Mouse (Mus musculus) hindbrain, embryonic 14.5 days (tissue): ENCODE measurements around the gene Dok3. TPM values are rescaled to one million over a fixed set of nuclear protein-coding genes. Genes with fewer than 3 reads are reported as not detected.
A peak's percentile ranks its signal among the peaks of the same experiment; 100 is the strongest.

Source experiments
- ATAC-seq: fragments of 200-750 bp; cut with Nextera tagmentation; 2 replicates; pipeline ENCODE4 v1.8.0; 2017; ENCODE audit warnings: moderate number of reproducible peaks, mild to moderate bottlenecking, moderate TSS enrichment, moderate library complexity; ENCODE audit not compliant: low FRiP score
- DNase-seq: peaks from one replicate; pipeline ENCODE4 v3.0.0-alpha.2; 2015; ENCODE audit warnings: low spot score
- H3K27ac ChIP-seq: fragments of 300-500 bp; sonication (generic); 2 replicates; pipeline ENCODE4 v1.5.1; 2014; ENCODE audit warnings: mild to moderate bottlenecking, moderate library complexity
- H3K27me3 ChIP-seq: fragments of 300-500 bp; sonication (generic); 2 replicates; pipeline ENCODE4 v1.6.1; 2014; ENCODE audit warnings: mild to moderate bottlenecking, low read length, mixed read lengths; ENCODE audit not compliant: control insufficient read depth, insufficient read depth
- H3K36me3 ChIP-seq: fragments of 300-500 bp; sonication (generic); replicated peaks from 2 replicates; pipeline ENCODE4 v1.6.1; 2014; ENCODE audit not compliant: control insufficient read depth, insufficient read depth
- H3K4me1 ChIP-seq: fragments of 300-500 bp; sonication (generic); replicated peaks from 2 replicates; pipeline ENCODE4 v1.6.1; 2014; ENCODE audit warnings: antibody characterized with exemption, low read length, mixed read lengths; ENCODE audit not compliant: control insufficient read depth, insufficient read depth
- H3K4me2 ChIP-seq: fragments of 300-500 bp; sonication (generic); replicated peaks from 2 replicates; pipeline ENCODE4 v1.6.1; 2014; ENCODE audit warnings: mild to moderate bottlenecking, moderate library complexity
- H3K4me3 ChIP-seq: fragments of 300-500 bp; sonication (generic); replicated peaks from 2 replicates; pipeline ENCODE4 v1.5.1; 2014; ENCODE audit warnings: mild to moderate bottlenecking, low read length
- H3K9ac ChIP-seq: fragments of 300-500 bp; sonication (generic); 2 replicates; pipeline ENCODE4 v1.6.1; 2014
- H3K9me3 ChIP-seq: fragments of 300-500 bp; sonication (generic); 2 replicates; pipeline ENCODE4 v1.6.1; 2016; ENCODE audit warnings: low read length; ENCODE audit not compliant: control insufficient read depth
- WGBS: fragments of 180-500 bp; shearing (Covaris S2); extraction: QIAGEN DNeasy Blood & Tissue Kit; methylation state at CpG from one replicate; pipeline ENCODE4 v1.1.7; 2014; 5-methylcytosine and 5-hydroxymethylcytosine counted together
- polyA plus RNA-seq: library from polyadenylated mRNA; unstranded; fragments of >200 nt; fragmentation: Nextera tagmentation; extraction: Ambion mirVana; gene quantifications from 2 replicates; pipeline ENCODE4 v1.2.1, GENCODE M21; 2014

The Dok3 gene
- polyA plus RNA-seq, 1 experiment from 2014 or later = 3.8 TPM

DNA sequence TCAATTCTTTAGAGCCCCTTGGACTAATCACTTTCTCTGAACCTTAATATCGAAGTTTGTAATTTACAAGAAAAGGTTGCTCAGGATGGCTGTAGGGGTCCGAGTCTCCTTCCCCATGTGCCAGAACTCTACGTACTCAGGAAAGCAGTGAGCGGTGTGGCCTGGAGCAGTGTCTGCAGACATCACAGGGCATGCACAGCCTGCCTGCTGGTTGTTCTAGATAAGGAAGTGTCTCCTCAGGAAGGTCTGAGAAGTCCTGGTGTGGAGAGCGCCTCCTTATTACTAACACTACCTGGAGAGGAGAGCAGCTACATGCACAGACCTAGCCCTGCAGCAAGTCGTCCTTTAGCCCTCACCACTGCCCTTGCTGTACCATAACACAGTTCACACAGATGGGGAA, 15.7 kb upstream of the Dok3 start:
- WGBS = 93% methylated on average over 6 of the region's 6 CpGs
- Histone ChIP-seq H3K4me3 (no peak overlapping the region), H3K9me3 (no peaks in the 10 kb centered on the region), H3K27me3 (no peaks in the 10 kb centered on the region), H3K4me2 (no peak overlapping the region), H3K9ac (no peak overlapping the region), H3K36me3 (peaks cover 100% of the 10 kb centered on the region), H3K4me1 (no peaks in the 10 kb centered on the region), H3K27ac (no peak overlapping the region)
- DNase-seq = no peak
- no peak for ATAC-seq

DNA sequence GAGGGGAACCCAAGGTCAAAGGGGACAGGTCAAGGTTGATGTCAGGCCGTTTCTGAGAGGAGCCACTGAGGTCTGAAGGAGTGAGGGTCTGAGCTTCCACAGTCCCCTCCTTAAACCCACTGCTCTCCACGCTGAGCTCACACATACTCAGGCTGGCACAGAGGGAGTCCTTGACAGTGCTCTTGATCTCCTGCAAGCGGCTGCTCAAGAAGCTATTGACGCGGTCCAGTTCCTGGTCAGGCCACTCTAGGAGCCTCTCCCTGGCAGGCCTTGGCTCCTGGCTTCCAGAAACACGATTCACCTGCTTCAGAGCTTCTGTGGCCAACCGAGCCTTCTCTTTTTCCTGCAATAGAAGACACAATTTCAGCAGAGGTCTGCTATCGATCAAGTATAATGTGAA, 14.4 kb upstream of the Dok3 start:
- Histone ChIP-seq H3K4me2 (no peak overlapping the region), H3K4me1 (no peaks in the 10 kb centered on the region), H3K36me3 (peaks cover 100% of the 10 kb centered on the region), H3K9me3 (no peaks in the 10 kb centered on the region), H3K4me3 (no peak overlapping the region), H3K9ac (no peak overlapping the region), H3K27me3 (no peaks in the 10 kb centered on the region), H3K27ac (no peak overlapping the region)
- DNase-seq (no peak), ATAC-seq (no peak)
- WGBS = 94% methylated on average over 8 of the region's 8 CpGs

DNA sequence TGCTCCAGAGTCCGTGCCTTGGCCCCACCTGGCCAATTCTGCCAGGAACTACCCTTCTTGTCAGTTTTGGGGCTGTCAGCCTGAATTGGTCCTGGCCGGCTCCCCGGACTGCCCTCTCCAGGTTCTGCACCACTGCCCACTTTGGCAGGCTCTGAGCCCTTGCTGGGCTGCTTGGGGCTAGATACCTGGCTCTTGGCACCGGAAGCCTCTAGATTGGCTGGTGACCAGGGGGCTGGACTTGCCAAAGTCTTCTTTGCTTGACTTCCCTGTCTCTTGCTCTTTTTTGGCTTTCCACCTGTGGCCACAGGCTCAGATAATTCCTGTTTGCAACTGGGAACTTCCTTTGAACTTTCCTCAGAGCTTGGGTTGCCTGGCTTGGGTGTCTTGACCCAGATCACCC, 13.8 kb upstream of the Dok3 start:
- no peaks in the 10 kb centered on the region for H3K27me3 ChIP-seq
- H3K4me3 ChIP-seq = no peak overlapping the region
- DNase-seq (no peak), ATAC-seq (no peak)
- no peaks in the 10 kb centered on the region for H3K9me3 ChIP-seq
- H3K9ac ChIP-seq = no peak overlapping the region
- WGBS = 98% methylated on average over 4 of the region's 4 CpGs
- H3K27ac ChIP-seq = no peak overlapping the region
- H3K4me1 ChIP-seq = no peaks in the 10 kb centered on the region
- H3K36me3 ChIP-seq = peaks cover 100% of the 10 kb centered on the region
- no peak overlapping the region for H3K4me2 ChIP-seq

DNA sequence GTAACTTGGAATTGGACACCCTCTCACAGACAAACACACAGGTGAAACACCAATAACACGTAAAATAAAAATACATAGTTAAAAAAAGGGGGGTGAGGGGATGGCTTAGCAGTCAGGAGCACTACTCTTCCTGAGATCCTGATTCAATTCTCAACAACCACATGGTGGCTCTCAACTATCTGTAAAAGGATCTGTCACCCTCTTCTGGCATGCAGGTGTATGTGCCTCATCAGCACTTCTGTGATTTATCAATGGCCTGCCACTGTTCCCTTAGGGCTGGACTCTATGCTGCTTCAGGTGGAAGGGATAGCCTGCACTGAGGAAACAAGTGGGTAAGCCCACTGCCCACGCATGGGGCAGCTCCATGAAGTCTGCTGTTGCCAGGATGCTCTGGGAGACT, 11.8 kb upstream of the Dok3 start:
- no peak overlapping the region for H3K4me3 ChIP-seq
- H3K36me3 ChIP-seq = peaks cover 86% of the 10 kb centered on the region
- H3K9ac ChIP-seq = no peak overlapping the region
- WGBS = 97% methylated on average over 2 of the region's 2 CpGs
- H3K4me1 ChIP-seq = no peaks in the 10 kb centered on the region
- no peak overlapping the region for H3K27ac ChIP-seq
- no peaks in the 10 kb centered on the region for H3K27me3 ChIP-seq
- H3K4me2 ChIP-seq = no peak overlapping the region
- H3K9me3 ChIP-seq = no peaks in the 10 kb centered on the region
- no peak for ATAC-seq
- no peak for DNase-seq

DNA sequence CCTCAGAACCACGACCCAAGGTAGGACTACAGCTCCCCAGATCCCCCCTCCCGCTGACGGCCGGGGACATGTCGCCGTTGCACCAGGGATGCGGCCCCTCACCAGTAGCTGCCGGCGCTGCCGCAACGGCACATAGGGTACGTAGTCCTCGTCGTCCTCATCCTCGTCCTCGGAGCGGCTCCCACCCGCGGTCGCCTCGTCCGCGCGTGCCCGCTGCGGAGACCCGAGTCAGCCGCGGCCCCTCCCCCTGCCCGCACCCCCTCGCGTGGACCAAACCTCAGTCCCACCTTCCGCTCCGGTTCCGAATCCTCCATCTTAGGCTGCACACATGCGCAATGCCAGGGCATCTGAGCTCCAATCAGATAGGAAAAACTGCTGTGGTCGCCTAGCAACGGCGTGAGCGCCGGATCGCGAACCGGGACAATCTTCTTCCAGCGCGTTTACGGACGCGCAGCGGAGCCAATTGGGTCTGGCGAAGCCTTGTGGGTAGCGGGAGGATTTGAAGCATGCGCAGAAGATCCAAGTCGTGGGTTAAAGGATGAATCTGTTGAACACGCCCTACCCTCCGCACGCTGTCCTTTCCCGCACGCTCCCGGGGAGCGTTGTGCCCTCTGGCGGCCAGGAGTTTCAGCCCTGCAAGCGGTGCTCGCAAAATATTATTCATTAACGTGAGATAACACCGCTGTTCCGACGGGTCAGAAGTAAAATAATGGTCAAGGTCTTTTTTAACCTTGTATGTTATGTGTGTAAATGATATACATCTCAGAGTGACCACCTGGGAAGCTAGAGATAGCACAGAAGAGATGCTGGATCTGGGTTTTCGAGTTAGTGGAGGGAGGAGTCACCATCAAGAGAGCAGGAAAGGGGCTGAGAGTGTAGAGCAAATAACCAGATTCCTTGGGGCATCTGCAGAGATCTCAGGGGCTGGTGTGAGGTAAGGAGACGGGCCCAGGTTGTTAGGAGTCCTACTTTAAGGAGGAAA, 7.4 kb upstream of the Dok3 start, which contains the start of gene Ddx41:
Gene Ddx41 (minus strand): TSS at position 465 of the 982 bp plus-strand sequence.
- Histone ChIP-seq H3K27ac (peak within 1 kb of the TSS; percentile 84), H3K4me3 (peak within 1 kb of the TSS; percentile 77), H3K4me2 (peak within 1 kb of the TSS; percentile 83), H3K36me3 (peaks cover 80% of the 10 kb centered on the region), H3K27me3 (no peaks in the 10 kb centered on the region), H3K4me1 (peaks cover 9% of the 10 kb centered on the region), H3K9me3 (no peaks in the 10 kb centered on the region), H3K9ac (peak within 1 kb of the TSS; percentile 86)
- under 1% methylated on average over 70 of the region's 70 CpGs for WGBS
- DNase-seq (peak; percentile 98), ATAC-seq (peak; percentile 97)

DNA sequence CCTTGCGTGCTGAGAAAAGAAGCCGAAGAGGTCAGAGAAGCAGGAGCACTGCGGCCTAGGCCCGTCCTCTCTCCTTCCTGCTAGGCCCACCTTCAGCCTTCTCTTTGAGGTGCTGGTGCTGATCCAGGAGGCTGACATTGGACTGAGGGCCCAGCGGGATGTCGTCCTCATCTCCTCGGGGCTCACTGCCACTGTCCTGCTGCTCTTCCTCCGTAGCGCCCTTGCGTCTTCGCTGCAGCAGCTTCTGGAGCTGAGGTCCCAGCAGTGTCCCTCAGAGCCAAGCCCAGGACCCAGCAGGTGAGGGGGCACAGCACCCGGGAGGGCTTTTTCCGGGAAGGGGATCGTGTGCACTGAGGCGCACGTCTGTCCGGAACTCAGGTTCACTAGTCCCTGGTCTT, 6.7 kb upstream of the Dok3 start:
- DNase-seq = no peak
- 21% methylated on average over 17 of the region's 17 CpGs for WGBS
- Histone ChIP-seq H3K27me3 (no peaks in the 10 kb centered on the region), H3K4me1 (peaks cover 9% of the 10 kb centered on the region), H3K9ac (peak overlapping the region; percentile 86), H3K27ac (peak overlapping the region; percentile 84), H3K36me3 (peaks cover 80% of the 10 kb centered on the region), H3K4me2 (peak overlapping the region; percentile 83), H3K9me3 (no peaks in the 10 kb centered on the region), H3K4me3 (peak overlapping the region; percentile 77)
- ATAC-seq = no peak

DNA sequence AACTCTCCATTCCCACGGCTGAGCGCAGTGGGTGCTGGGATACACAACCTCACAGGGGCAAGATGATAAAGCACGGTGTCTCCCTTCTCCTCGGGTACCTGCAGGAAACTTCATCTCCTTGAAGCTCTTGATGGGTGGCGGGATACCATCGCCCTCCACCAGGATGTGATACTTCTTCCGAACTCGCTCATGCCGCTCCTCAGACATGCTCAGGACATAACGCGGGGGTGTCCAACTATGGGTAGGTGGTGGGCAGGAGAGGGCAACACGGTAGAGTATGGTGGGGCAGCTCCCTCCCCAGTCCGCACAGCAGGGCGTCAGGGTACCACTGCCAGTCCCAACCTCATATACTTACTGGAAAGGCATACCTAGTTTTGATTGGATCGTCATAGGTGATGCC, 6.1 kb upstream of the Dok3 start:
- DNase-seq (no peak), ATAC-seq (no peak)
- WGBS = 93% methylated on average over 15 of the region's 15 CpGs
- no peaks in the 10 kb centered on the region for H3K27me3 ChIP-seq
- no peaks in the 10 kb centered on the region for H3K9me3 ChIP-seq
- peak overlapping the region; percentile 77 for H3K4me3 ChIP-seq
- peak overlapping the region; percentile 83 for H3K4me2 ChIP-seq
- H3K36me3 ChIP-seq = peaks cover 79% of the 10 kb centered on the region
- H3K4me1 ChIP-seq = peaks cover 9% of the 10 kb centered on the region
- peak overlapping the region; percentile 86 for H3K9ac ChIP-seq
- H3K27ac ChIP-seq = no peak overlapping the region

DNA sequence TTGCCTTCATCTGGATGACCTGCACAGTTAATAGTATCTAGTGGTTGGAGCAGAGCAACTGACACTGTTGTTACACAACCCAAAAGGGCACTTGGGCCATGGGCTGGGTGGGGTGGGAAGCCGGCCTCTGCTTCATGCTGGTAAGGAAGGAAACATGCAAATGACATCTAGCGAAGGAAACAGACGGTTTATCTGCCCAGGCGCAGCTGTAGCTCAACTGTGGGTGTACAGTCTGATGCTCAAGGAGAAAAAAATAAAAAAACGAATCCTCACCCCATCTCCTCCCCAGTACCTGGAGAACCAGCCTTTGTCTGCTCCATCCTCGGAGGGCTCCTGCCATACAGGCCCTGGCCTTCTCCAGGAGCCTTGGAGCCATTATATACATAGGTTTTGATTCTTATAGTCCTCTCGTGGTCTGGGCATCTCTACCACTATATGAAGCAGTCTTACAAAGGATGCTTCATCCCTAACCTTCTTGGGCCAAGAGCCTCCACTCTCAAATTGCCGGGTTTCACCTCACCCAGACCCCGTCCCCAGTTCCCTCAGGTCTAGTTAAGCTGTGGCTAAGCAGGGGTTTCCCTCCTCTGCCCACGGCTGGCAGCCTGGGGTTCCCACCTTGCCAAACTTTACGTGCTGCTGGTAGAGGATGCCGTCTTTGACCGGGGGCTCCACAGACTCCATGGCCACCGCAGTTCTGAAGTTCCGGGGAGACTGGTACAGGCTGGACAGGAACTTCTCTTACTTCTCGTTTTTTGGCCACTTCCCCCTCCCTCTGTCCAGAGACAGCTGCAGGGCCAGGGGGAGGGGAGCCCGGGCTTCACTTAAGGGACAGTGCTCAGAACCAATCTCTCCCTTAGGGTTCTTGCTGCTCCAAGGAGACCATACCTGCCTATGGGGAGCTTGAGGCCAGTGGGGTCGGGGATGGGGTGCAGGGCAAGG, 993 bp downstream of the Dok3 start:
- Histone ChIP-seq H3K4me2 (no peak overlapping the region), H3K9me3 (no peaks in the 10 kb centered on the region), H3K27ac (no peak overlapping the region), H3K4me3 (no peak overlapping the region), H3K4me1 (no peaks in the 10 kb centered on the region), H3K27me3 (no peaks in the 10 kb centered on the region), H3K36me3 (peaks cover 44% of the 10 kb centered on the region), H3K9ac (no peak overlapping the region)
- DNase-seq (no peak), ATAC-seq (no peak)
- WGBS = 87% methylated on average over 18 of the region's 18 CpGs

DNA sequence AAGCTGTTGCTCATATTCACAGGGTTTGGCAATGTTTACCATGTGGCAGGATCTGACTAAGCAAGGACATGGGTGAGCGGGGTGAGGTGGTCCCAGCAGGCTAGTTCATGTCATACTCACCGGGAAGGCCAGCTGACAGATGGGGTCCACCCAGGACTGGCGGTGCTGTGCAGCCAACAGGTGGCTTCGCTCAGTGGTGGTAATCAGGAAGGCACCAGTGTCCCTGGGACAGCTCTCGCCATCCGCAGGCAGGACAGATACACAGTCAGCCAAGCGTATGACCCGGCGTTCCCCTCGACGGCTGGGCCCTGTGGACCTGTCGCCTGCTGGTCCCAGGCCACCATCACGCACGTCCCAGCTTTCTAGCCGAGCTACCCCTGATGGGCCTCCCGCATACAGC, 1.9 kb downstream of the Dok3 start:
- no peaks in the 10 kb centered on the region for H3K9me3 ChIP-seq
- 80% methylated on average over 16 of the region's 16 CpGs for WGBS
- peaks cover 35% of the 10 kb centered on the region for H3K36me3 ChIP-seq
- H3K9ac ChIP-seq = no peak overlapping the region
- no peaks in the 10 kb centered on the region for H3K4me1 ChIP-seq
- no peaks in the 10 kb centered on the region for H3K27me3 ChIP-seq
- no peak overlapping the region for H3K4me3 ChIP-seq
- DNase-seq = no peak
- no peak for ATAC-seq
- no peak overlapping the region for H3K4me2 ChIP-seq
- no peak overlapping the region for H3K27ac ChIP-seq
